Mouse (Mus musculus) hindbrain, embryonic 16.5 days (tissue): ENCODE measurements around the gene Cyp4x1. TPM values are rescaled to one million over a fixed set of nuclear protein-coding genes. Genes with fewer than 3 reads are reported as not detected.
A peak's percentile ranks its signal among the peaks of the same experiment; 100 is the strongest.

Experiments
- ATAC-seq: fragments of 200-750 bp; cut with Nextera tagmentation; 2 replicates; pipeline ENCODE4 v1.8.0; 2017; ENCODE audit warnings: moderate TSS enrichment, moderate library complexity
- H3K27ac ChIP-seq: fragments of 300-500 bp; sonication (generic); 2 replicates; pipeline ENCODE4 v1.5.1; 2014; ENCODE audit warnings: low read depth, mild to moderate bottlenecking, control low read depth, low read length, moderate library complexity
- H3K27me3 ChIP-seq: fragments of 300-500 bp; sonication (generic); replicated peaks from 2 replicates; pipeline ENCODE4 v1.6.1; 2014; ENCODE audit warnings: low read length; ENCODE audit not compliant: control insufficient read depth, insufficient read depth
- H3K36me3 ChIP-seq: fragments of 300-500 bp; sonication (generic); 2 replicates; pipeline ENCODE4 v1.6.1; 2014; ENCODE audit warnings: mild to moderate bottlenecking, low read length, moderate library complexity, mixed read lengths; ENCODE audit not compliant: control insufficient read depth, insufficient read depth
- H3K4me1 ChIP-seq: fragments of 300-500 bp; sonication (generic); 2 replicates; pipeline ENCODE4 v1.6.1; 2014; ENCODE audit warnings: low read depth, low read length; ENCODE audit not compliant: control insufficient read depth, insufficient read depth
- H3K4me2 ChIP-seq: fragments of 300-500 bp; sonication (generic); 2 replicates; pipeline ENCODE4 v1.6.1; 2014; ENCODE audit warnings: mild to moderate bottlenecking, low read length, control low read depth, moderate library complexity
- H3K4me3 ChIP-seq: fragments of 300-500 bp; sonication (generic); 2 replicates; pipeline ENCODE4 v1.5.1; 2014; ENCODE audit warnings: mild to moderate bottlenecking, low read length, control low read depth, moderate library complexity
- H3K9ac ChIP-seq: fragments of 300-500 bp; sonication (generic); 2 replicates; pipeline ENCODE4 v1.6.1; 2014; ENCODE audit warnings: low read depth, mild to moderate bottlenecking, control low read depth, low read length, moderate library complexity
- H3K9me3 ChIP-seq: fragments of 300-500 bp; sonication (generic); 2 replicates; pipeline ENCODE4 v1.6.1; 2014; ENCODE audit warnings: mild to moderate bottlenecking, low read length, moderate library complexity; ENCODE audit not compliant: control insufficient read depth
- WGBS: fragments of 180-500 bp; shearing (Covaris S2); extraction: QIAGEN DNeasy Blood & Tissue Kit; methylation state at CpG from one replicate; pipeline ENCODE4 v1.1.7; 2014; 5-methylcytosine and 5-hydroxymethylcytosine counted together
- polyA plus RNA-seq: library from polyadenylated mRNA; unstranded; fragments of >200 nt; fragmentation: Nextera tagmentation; extraction: Ambion mirVana; gene quantifications from 2 replicates; pipeline ENCODE4 v1.2.1, GENCODE M21; 2015

Gene Cyp4x1
- polyA plus RNA-seq, 1 experiment from 2014 or later, result 11.8 TPM

DNA sequence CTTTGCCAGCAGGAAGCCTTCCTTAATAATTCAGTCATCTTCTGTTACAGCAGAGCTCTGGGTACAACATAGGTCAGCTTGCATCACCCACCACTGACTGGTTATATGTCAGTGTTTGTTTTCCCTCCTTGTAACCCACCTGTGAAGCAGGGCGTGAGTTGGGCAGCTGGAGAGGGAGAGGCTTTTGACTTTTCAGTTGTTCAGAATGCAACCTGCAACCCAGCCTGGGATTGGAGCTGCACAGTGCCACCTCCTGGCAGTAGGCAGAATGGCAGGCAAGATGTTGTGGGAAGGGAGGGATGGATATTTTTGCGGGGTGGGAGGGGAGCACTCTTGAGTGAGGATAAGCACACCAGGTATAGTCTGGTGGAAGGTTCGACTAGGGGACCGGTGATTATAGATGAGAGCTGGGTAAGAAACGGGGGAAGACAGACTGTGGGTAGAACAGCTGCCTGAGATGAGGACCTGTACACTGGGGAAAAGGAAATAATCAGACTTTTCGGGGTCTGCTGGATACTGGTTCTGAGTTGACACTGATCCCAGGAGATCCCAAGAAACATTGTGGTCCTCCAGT lies 48.5 kb downstream of the Cyp4x1 start:
- H3K36me3 ChIP-seq, result no peaks in the 10 kb centered on the region
- peaks cover 6% of the 10 kb centered on the region; the same call in 1 of the 2 replicates for H3K27me3 ChIP-seq
- no peaks in the 10 kb centered on the region for H3K4me1 ChIP-seq
- ATAC-seq, result peak; percentile 55; the same call in 1 of the 2 replicates
- H3K9ac ChIP-seq, result no peak overlapping the region
- H3K9me3 ChIP-seq, result no peaks in the 10 kb centered on the region
- WGBS, result 15% methylated on average over 6 of the region's 6 CpGs
- H3K4me2 ChIP-seq, result no peak overlapping the region
- H3K27ac ChIP-seq, result no peak overlapping the region
- H3K4me3 ChIP-seq, result no peak overlapping the region

DNA sequence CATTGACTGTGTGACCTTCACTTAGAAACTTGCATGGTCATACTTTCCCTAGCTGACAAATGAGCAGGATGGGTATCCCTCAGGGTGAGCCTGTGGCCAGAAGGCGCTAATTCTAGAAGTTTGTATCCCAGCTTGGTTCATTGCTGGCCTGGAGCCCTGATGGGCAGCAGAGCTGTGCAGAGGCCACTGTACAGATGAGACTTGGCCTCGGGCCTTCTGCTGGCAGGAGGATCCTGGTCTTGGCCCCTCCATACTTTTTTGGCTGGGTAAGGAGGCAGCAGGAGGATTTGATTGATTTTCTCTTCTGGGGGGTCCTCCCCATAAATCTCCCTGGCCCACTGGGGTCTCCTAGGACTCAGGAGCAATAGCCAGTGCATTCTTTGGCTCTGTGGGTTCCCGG lies 51.0 kb downstream of the Cyp4x1 start:
- H3K4me1 ChIP-seq, result peaks cover 15% of the 10 kb centered on the region
- H3K27ac ChIP-seq, result no peak overlapping the region
- peak; percentile 8; the same call in 1 of the 2 replicates for ATAC-seq
- peaks cover 6% of the 10 kb centered on the region; the same call in 1 of the 2 replicates for H3K27me3 ChIP-seq
- H3K4me3 ChIP-seq, result no peak overlapping the region
- 75% methylated on average over 3 of the region's 3 CpGs for WGBS
- no peaks in the 10 kb centered on the region for H3K9me3 ChIP-seq
- no peak overlapping the region for H3K9ac ChIP-seq
- no peak overlapping the region for H3K4me2 ChIP-seq
- H3K36me3 ChIP-seq, result no peaks in the 10 kb centered on the region

DNA sequence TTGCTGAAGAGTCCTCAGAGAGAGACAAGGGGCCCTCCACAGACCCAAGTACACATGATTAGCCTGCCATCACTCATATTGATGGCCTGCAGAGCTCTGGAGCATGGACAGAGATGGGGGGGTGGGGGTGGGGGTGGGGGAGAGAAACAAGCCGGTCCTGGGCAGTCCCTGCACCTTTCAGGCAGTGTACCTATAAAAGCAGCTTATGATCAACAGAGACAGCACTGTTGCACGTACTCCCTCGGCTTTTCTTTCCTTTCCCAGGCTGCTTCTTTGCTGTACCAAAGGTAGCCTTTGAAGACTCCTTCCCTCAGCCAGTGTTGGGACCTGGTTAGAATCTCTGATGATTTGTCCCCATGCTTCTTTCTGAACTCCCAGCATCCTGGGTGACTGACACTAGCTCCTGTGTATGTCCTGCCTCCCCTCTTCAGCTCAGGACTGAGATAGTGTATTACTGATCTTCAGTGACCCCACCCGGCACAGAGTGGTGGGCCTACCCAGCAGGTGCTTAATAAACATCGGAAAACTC lies 54.2 kb downstream of the Cyp4x1 start:
- Histone ChIP-seq H3K4me2 (no peak overlapping the region), H3K4me3 (no peak overlapping the region), H3K27me3 (0 out of 2 replicates have a peak, but pooled peaks cover 2% of the 10 kb centered on the region), H3K36me3 (no peaks in the 10 kb centered on the region), H3K9ac (0 out of 2 replicates have a peak overlapping the region, but pooled peaks have one; percentile 28), H3K4me1 (peaks cover 15% of the 10 kb centered on the region), H3K9me3 (no peaks in the 10 kb centered on the region), H3K27ac (no peak overlapping the region)
- no peak for ATAC-seq
- 9% methylated on average over 5 of the region's 5 CpGs for WGBS

DNA sequence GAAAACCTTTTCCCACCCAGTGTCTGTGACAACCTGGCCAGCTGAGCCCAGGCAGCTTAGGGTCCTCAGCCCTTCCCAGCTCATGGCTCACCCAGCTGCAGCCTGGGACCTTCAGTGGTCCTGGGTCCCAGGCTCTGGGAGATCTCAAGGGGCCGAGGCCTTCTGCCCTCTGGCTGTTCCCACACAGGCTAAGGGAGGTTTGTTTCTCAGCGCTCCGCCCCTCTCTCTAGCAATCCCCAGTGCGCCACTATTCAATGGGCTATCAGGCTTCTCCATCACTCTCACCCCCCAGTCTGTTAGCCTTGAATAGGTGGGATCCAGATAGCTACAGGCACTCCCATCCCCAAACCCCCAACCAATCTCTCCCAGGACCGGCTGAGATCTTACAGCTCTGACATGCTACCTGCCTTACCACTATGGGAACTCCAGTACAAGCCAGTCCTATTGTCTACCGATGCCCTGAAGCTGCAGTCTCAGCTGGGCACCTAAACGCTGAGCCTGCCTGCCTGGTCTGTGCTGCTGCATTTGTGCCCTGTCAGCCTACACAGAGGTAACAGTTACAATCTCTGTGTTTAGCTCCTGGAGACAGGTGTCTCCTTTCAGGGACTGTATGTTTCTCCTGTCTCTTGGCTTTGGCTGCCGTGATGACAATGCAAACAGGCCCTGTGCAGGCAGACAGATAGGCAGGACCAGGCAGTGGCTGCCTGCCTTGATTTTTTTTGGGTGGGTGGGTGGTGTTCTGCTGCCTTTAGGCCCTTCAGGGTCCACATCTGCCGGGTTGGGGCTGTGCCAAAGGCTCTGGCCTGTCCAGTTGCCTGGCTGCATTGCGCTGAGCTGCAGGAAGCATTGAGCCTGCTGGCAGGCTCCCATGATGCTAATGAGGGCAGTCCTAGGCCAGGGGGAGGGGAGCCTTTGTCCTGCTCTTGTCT lies 54.9 kb downstream of the Cyp4x1 start:
- H3K9me3 ChIP-seq, result no peaks in the 10 kb centered on the region
- H3K9ac ChIP-seq, result 0 out of 2 replicates have a peak overlapping the region, but pooled peaks have one; percentile 28
- no peak overlapping the region for H3K27ac ChIP-seq
- no peaks in the 10 kb centered on the region for H3K27me3 ChIP-seq
- 12% methylated on average over 10 of the region's 10 CpGs for WGBS
- H3K4me1 ChIP-seq, result peaks cover 15% of the 10 kb centered on the region
- peak; percentile 90 for ATAC-seq
- H3K36me3 ChIP-seq, result no peaks in the 10 kb centered on the region
- no peak overlapping the region for H3K4me3 ChIP-seq
- no peak overlapping the region for H3K4me2 ChIP-seq

DNA sequence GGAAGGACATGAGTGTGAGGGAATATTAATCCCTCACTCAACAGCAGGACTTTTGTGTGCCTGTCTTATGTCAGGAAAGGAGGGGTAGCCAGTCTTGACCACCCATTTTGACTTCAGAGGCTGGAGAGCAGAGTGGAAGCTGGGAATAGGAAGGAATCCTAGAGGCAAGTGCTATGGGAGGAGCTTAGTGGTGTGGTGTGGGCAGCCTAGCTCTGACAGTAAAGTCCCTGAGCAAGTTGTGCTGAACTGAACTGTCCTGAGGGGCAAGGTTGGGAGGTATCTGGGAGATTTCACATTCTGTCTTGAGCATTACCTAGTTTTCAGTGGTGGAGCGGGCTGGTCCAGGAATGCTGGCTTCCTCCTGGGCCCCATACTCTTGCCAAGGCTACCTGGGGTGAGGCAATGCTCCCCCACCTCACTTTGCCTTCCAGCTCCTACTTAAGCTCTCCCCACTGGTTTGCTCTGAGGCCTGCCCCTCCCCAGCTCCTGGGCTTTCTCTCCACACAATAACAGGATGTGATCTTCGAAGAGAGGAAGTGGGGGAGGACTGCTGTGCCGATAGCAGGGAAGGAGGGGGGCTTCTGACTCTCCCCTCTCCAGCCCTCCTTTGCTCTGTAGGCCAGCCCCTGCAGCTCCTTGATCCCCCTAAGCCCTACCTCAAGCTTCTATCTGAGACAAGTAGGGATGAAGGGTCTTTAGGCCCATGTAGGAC lies 58.7 kb downstream of the Cyp4x1 start:
- Histone ChIP-seq H3K27ac (no peak overlapping the region), H3K9me3 (no peaks in the 10 kb centered on the region), H3K4me3 (no peak overlapping the region), H3K4me1 (peaks cover 15% of the 10 kb centered on the region), H3K36me3 (no peaks in the 10 kb centered on the region), H3K27me3 (no peaks in the 10 kb centered on the region), H3K4me2 (no peak overlapping the region), H3K9ac (no peak overlapping the region)
- 44% methylated on average over 3 of the region's 3 CpGs for WGBS
- ATAC-seq, result no peak

DNA sequence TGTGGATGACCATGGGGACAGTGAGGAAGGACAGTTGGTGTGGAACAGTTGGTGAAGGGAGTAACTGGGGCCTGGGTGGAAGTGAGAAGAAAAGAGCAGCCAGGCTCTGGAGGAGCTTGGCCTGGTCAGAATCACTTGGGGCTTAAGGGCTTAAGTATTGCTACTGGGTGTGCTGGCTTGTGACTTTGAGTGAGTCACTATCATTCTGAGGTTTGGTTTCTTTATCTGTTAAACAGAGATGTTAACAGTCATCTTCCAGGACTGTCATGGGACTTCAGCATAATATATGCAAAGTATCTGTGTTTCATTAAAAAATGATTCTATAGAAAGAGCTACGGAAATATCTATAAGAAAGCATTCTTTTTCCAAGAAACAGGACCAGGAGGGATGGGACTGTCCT lies 59.3 kb downstream of the Cyp4x1 start:
- Histone ChIP-seq H3K27ac (no peak overlapping the region), H3K4me1 (peaks cover 11% of the 10 kb centered on the region), H3K4me2 (no peak overlapping the region), H3K27me3 (no peaks in the 10 kb centered on the region), H3K9me3 (no peaks in the 10 kb centered on the region), H3K36me3 (no peaks in the 10 kb centered on the region), H3K9ac (no peak overlapping the region), H3K4me3 (no peak overlapping the region)
- ATAC-seq, result no peak
- WGBS, result 98% methylated on average over 1 of the region's 1 CpGs

DNA sequence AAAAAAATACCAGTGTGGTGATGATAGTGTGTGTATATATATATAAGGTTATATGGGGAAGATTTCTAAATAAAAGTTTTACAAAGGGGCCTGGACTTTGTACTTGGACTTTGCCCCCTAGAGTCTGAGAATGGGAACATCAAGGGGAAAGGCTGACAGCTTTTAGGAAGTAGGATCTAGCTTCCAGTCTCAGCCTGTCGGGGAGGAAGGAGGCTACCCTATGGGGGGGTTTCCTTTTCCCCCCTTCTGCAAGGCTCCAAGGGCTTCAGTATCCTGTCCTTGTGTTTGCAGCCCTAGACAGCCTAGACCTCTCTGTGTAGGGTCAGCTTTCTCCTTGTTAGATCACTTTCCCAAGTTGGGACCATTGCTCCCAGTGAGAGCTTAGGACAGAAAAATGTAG lies 62.4 kb downstream of the Cyp4x1 start:
- Histone ChIP-seq H3K27me3 (peaks cover 5% of the 10 kb centered on the region; the same call in 1 of the 2 replicates), H3K27ac (no peak overlapping the region), H3K4me3 (no peak overlapping the region), H3K4me2 (no peak overlapping the region), H3K36me3 (no peaks in the 10 kb centered on the region), H3K4me1 (no peaks in the 10 kb centered on the region), H3K9ac (no peak overlapping the region), H3K9me3 (no peaks in the 10 kb centered on the region)
- ATAC-seq, result no peak
- 43% methylated on average over 1 of the region's 1 CpGs for WGBS

DNA sequence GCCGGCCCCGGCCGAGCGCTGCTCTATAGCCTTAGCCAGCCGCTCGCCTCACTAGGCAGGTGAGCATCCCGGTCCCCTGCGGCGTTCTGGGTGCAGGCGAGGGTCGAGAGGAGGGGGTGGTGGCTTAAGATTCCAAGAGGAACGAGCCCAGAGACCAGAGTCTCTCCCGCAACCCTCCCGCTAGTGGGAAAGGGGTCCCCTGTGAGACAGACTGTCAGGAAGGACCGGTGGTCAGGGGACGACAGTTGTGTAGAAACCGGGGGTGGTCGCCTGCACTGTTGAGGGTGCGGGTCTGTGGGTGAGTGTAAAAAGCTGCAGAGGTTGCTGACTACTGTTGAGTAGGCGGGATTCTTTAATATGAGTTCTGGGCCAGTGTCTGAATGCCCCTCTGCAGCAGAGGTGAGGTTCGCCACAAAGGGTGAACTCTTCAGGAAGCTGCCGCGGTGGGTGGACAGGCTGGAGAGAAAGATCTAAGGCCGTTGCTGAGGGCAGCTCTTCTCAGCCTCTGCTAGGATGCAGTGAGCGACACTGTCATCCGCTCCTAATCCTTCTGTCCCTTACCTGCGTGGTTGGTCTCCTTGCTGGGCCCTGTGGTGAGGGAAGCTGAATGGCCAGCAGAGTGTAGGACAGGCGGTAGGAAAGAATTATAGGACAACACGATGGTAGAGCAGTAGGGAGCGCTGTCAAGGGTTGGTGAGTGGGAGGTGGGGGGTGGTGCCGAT lies 70.4 kb downstream of the Cyp4x1 start:
- WGBS, result 1% methylated on average over 31 of the region's 31 CpGs
- Histone ChIP-seq H3K27me3 (peaks cover 59% of the 10 kb centered on the region), H3K36me3 (no peaks in the 10 kb centered on the region), H3K9ac (peak overlapping the region; percentile 63), H3K4me3 (peak overlapping the region; percentile 51), H3K4me1 (peaks cover 8% of the 10 kb centered on the region; the same call in 1 of the 2 replicates), H3K27ac (no peak overlapping the region), H3K4me2 (peak overlapping the region; percentile 92), H3K9me3 (no peaks in the 10 kb centered on the region)
- ATAC-seq, result peak; percentile 46
